Mouse (Mus musculus) layer of hippocampus, adult 18-20 months (tissue): ENCODE measurements at regions not wholly inside any gene's neighbourhood (a gene's known extent, or its start where the extent isn't known, plus 50 kb on each side); places are given as distances from the start of the nearest gene placed in this dataset.
"Not testable (repeated sequence)": the region's sequence is repeated elsewhere in the genome, so short reads cannot be mapped to it uniquely, and the experiment has no call there.

Experiments
- DNase-seq, 2 experiments: peaks; one replicate each; pipeline ENCODE4 v3.0.0; 2022; ENCODE audit warnings: low spot score in 2 of 2

DNA sequence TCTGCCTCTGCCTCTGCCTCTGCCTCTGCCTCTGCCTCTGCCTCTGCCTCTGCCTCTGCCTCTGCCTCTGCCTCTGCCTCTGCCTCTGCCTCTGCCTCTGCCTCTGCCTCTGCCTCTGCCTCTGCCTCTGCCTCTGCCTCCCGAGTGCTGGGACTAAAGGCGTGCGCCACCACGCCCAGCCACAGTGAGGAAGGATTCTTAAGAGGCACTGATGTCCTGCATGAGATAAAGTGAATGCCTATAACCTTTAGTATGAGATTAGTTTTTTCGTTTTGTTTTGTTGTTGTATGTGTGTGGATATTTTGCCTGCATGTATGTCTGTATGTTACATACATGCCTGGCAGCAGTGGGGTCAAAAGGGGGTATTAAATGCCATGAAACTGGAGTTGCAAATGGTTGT lies 63.2 kb downstream of the Hlx start:
- not testable (repeated sequence) for DNase-seq

DNA sequence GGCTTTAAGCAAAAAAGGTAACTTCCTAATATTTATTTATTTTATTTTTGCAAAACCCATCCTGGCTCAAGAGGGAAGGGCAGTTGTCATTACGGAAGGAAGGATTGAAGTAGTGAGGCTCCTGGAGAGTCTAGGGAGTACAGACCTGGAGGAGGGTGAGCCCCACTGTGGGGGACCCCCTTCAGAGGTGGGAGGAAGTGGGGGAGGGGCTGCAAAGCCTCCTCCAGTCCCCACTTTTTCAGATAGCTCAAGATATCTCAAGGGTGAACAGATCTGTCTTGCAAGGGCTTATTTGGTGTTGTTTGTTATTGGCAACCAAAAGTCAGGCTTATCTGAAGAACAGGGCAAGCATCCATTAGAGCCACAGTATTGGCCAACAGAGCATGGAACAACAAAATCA lies 64.0 kb downstream of the Hlx start:
- DNase-seq = no peak

DNA sequence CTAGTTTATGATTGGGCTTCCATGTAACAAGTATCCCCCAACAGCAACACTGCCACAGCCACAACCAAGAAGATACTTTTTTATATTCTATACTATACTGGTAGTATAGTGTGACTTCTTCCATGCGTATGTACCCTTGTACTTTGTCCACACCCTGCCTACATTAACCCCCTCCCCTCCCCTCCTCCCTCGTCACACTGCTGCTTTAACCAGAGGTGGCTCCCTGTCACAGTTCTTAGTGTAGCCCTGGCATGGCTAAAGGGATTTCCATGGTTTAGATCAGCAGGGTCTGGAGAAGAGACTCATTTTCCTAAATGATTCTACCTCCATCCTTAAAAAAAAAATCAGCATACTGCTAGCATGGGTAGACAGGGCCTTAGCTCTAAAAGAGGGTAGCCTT lies 64.4 kb downstream of the Hlx start:
- no peak for DNase-seq

DNA sequence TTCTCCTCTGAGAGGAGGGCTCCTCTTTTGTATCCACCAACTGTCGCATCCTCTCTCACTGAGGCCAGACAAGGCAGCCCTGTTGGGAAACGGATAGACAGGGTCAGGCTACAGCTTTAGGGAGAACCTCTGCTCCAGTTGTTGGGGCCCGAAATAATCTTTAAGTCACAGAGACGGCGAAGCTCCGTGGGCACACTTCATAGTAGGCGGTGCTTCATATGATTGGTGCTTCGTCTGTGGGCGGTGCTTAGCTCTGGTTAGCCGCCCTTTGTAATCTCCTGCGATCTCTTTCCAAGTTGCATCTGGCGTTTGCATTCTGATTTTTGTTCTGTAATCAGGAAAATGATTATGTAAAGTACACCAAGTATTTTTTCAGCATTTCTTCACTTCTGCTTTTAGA lies 67.2 kb downstream of the Hlx start:
- DNase-seq = no peak

DNA sequence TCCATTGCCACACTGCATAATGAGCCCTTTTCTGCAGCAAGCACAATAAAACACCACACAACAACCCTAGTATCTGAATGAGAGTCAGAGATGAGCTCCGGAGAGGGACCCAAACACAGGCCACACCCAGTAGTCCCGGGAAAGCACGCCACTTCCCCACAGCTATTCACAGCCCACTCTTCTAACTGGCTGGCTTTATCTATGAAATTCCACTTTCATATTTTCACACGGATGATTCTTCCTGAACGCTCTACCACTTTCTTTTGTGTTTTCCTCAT lies 68.4 kb downstream of the Hlx start:
- DNase-seq = no peak

DNA sequence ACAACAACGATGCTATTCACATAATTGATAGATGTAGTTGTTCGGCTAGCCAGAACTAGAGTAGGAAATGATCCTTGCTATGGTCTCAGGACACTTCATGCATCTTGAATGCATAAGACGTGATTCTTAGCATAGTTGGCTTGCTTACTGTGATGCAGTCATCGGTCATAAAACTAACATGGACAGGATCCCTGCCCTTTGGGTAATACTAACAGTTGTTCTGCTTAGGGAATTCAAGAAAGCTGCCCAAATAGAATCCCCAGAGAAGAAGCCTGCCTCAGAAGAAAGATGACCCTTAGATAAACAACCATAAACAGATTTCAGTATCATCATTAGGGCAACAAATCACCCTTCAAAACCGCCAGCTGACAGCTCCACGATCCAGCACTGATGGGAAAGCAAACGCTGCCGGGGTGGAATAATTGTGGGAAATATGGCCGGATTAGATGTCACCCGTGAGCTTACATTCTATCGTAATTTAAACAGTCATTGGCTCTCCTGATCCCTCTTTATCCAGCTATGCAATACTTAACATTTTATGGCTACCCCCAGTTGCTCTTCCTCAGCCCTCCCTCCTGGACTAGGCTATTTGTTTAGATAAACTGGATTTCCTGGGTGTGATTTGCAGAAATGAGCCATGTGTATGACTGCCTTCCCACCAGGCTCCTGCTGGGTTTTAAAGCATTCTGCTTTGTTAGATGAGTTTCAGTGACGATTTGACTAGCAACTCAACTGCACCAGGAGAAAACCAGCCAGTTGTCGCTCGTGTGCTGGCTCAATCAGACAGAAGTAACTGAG lies 68.9 kb downstream of the Hlx start:
- peak in 1 of 2 experiments; percentile 8 for DNase-seq

DNA sequence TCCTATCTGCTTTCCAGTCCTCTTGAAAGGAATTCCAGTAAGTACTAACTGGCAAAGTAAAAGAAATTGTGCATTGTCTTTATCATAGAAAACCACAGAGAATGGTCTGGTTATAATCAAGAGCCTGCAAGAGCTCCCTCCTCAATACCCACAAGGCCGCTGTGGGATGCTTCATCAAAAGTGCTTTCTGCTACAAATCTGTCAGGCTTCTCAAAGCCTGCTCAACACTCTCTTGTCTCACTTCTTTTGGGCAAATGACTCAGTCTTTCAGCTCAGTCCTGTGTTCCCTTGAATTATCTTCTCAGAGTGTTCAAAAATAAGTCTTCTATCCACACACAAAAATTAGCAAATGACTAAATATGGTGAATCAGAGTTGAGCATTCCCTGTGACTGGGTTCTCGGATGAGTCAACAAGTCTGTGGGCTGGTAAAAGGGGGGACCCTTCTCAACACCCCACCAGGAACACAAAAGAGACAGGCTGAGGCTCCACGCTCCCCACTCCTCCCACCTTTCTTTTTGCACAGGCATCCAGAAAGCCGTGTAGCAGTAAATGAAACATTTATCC lies 81.8 kb downstream of the Hlx start:
- DNase-seq = peak in 1 of 2 experiments; percentile 30

DNA sequence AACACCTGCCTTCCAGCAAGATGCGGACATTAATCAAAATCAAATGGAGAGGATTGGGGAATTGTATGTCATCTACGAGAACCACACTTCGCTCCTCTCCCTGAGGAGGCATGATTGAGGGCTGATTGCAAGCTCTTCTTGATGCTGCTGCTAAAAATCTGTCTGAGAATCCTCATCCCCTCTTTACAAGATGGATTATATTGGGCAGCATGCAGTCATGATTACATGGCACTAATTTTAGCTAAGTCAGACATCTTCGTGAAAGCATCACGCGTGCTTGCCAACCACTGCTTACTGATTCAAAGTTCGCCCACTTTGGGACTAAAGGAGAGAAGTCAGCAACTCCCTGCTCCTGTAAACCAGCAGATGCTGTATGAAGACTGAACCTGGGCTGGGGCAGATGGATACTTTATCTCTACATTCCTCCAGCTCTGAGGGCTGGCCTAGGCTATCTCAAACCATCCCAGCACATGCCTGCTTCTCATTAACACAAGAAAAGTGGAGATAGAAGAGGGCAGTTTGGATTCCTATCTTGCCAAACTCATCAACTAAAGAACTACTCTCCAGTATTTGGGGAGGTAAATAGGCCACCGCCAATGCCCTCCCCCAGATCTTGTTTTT lies 84.4 kb downstream of the Hlx start:
- DNase-seq = no peak

DNA sequence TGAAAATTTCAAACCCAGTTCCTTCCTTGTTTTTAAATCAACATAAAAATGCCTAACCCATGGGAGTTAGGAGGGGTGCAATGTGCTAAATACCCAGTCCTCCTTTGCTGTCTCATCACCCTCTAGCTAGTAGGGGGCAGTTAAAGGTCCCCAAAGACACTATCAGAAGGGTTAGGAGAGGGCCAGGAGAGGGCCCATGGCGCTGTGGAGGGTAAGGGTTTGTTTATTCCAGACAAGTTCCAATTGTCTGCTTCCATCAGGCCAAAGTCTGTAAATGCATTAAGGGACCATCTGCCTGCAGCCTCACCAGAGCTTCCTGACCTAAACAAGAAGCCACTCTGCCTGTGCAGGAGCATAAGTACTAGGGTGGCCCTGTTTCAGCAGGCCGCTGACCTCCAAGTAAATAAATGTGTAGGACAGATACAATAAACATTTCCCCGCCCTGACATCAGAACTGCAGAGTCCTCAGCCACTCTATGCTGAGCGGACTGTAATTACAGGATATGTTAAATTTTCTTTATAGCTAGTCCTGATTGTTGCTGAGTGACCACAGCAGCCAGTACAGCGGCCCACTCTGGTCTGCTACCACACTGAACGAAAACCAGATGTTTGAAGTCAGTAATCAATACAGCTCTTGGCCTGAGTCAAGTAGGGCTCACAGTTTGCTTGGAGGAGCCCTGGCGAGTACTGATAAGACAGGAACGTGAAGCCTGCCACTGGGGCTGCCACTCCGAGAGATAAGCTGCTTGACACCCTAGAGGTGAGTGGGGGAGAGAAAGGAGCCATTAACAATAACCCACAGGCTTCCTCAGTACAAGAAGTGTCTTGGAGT lies 87.4 kb downstream of the Hlx start:
- DNase-seq = no peak

DNA sequence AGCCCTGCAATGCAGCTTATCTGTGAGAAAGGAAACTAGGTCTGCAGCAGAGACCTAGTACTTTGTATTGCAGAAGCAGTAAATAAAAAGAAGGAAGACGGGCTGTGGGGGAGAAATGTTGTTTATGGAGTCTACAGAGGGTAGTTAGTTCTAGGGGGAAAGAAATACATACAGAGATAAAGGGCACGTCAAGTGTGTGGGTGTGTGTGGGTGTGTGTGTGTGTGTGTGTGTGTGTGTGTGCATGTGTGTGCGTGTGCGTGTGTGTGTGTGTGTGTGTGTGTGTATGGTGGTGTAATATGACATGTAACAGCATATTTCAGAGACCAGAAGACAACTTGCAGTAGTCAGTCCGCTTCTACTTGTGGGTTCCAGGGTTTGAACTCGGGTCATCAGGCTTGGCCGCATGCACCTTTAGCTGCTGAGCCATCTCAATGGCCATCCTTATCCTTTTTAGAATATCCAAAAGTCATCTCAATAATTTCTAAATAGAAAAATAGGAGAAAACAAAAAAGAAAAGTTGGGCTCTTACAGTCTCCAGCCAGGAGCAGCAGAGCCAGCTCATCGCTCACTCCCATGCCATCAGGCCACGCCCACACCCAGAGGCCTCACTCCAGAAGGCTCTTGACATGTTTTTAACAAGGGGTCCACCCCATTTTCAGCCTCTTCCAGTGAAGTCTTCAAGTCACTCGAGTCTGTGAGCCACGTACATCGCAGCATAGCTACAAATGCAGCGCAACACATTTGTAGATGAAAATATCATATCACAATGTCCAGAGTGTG lies 101.5 kb downstream of the Hlx start:
- DNase-seq = no peak

DNA sequence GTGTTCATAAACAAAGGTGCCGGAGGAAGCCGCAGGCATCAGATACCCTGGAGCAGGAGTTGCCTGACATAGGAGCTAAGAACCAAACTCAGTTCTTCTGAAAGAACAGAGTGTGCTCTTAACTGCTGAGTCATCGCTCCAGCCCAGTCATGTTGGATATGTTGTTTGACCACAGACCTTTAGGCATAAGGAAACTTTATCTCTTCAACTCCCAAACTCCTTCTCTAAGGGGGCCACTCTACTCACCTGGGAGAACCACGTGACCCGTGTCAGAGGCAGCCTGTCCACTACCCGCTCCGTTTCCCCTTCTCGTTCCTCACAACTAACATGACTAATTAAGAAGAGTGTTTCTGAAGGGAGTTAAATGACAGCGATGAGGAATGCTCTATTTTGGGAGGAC lies 103.2 kb downstream of the Hlx start:
- DNase-seq = no peak

DNA sequence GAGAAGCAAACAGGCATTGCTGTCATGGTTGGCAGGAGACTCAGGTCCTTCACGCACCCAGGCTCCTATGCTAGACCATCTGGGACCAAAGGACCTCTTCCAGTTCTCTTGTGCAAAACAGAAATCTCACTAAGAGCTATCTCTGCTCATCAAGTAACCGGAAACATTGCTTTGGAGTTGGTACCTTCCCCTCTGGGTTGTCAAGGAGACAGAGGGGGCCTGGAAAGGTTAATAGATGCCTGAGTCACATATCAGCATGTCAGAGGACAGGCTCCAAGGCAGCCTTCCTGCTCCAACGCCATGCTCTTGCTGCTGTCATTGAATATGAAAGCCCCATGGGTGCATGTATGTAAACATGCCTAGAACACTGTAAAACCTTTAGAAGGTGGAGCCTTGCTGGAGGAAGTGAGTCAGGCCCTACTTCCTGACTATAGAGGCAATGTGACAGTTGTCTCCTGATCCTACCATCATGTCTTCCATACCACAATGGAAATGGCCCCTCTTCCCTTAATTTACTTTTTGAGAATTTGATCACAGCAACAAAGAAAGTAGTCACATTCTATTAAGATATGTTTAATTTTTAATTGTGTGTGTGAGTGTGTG lies 103.8 kb downstream of the Hlx start:
- no peak for DNase-seq

DNA sequence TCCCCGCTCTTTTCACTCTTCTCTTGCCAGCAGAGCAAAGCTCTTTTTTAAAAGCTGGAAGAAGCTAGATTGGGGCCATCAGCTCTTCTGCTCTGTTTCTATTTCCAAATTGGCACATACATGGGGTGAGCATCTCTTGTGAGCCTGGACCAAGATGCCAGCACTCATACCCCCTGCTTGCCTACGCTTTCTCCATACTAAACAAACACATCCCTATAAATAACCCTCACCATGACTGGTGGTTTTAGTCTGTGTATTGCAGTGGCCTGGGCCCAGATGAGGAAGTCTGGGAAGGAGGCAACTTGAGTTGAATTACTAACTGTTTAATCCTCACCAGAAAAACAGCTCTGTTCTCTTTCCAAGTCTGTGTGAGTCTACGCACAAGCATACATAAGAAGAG lies 110.0 kb downstream of the Hlx start:
- DNase-seq = no peak

DNA sequence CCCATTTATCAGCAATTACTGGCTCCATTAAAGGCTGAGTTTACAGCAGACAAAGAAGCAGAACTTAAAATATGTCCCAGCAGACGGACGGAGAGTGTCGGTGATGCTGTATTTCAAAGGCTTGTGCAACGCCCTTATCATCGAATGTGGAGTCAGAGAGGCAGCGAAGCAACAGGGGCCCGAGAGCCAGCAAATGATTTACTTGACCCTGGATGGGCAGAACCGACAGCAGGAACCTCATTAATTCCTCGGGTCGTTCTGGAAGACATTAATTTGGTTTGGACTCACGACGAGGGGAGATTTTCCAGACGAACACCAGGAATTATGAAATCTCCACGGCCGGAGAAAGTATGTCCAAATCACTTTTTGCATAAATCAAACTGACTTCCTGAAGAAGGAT lies 110.5 kb downstream of the Hlx start:
- no peak for DNase-seq

DNA sequence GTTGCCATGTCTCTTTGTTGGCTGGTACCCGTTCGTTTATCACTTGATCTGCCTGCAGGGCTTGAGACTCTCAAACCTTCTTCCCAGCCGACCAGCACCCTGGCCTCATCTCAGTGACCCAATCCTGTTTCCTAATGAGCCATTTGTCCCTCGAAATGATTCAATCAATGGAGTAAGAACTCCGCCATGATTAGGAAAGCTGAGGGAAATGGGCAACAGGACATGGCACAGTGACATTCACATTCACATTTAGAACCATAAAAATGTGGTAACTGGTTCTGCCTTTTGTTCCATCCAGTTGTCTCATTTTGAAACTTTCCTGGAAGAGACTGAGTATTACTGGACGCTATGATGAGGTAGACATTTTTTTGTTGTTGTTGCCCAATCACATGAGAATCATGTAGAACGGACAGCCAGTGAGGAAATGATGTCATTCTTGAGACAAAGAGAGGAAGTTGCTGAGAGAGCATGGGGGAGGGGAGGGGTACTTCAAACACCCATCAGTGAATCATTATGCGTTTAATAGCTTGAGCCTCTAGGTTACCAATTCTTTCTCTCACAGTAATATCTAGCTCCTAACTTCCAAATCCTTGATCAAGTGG lies 114.5 kb downstream of the Hlx start:
- no peak for DNase-seq

DNA sequence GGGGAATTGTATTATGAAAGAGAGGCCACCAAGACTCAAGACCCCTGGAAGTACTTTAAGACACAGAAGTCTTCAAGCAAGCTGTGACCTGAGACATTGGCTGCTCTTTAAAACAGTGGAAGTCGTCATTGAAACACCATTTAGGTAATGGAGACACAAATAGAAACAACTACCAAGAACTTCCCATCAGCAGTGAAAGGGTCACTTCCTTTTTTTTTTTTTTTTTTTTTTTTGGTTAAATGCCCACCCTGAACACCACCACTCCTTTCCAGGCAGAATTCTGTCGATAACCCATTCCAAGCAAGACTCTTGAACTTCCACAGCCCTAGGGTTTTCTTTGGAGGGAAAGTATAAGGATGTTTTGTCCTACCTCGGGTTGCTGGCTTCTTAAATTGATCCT lies 116.4 kb downstream of the Hlx start:
- DNase-seq = no peak

DNA sequence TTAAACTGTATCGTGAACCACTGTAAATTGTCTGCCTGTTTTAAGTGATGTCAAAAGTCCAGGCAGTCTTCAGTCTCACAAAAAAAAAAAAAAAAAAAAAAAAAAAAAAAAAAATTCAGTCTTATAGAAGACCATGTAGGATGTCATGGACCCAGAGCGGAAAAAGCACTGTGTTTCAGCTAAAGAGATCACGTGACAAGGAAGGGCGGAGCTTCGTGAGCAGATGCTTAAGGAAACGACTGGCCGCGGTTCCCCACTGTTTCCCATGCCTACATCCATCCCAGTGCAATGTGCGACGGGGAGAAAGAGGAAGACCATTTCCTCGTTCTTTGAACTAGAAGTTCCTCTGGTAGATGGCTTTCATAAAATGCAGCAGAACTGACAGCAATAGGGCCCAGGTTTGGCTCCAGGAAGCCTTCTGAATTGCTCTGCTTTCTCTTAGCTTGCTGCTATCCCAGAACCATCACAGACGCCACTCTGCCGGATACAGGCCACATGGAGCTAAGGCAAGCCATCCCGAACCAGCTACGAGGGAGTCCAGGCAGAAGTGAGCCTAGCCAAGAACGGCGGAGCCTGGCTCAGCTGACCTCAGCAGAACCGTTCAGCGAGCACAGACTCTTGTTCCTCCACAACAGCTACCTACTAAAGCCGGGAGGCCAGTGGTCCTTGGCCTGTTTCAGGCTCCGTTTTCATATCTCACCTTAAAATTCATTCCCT lies 117.6 kb downstream of the Hlx start:
- no peak for DNase-seq

DNA sequence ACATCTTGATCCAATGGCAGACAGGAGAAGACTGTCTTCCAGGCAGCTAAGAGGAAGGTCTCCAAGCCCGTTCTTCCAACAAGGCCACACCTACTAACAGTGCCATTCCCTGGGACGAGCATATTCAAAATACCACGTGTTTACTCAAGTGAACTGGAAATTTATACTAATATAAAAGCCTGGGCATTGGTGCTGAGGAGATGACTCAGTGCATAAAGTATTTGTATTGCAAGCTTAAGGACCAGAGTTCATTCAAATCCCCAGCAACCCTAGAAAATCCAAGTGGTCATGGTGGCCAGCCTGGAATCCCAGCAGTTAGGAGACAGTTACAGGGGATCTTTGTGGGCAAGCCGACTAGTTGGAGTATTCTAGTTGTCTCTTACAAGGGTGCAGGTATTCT lies 119.5 kb downstream of the Hlx start:
- DNase-seq = no peak

DNA sequence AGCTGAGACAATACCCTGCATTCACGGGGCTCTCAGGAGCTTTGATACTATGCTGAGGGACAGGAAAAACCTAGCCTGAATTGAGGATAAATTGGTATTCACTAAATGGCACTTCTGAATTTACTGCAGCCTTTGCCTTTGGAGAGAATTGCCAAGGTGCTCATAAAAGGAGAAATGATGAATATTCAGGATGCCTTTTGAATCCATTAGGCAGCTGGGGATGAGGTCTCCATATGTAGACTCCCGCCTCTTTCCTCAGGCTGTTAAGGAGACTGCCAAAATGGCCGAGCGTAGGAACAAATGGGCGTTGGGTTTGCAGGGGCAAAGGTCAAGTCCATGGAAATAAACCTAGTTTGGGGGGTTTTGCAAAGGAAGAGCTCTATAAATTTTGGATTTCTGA lies 123.5 kb downstream of the Hlx start:
- DNase-seq = no peak

DNA sequence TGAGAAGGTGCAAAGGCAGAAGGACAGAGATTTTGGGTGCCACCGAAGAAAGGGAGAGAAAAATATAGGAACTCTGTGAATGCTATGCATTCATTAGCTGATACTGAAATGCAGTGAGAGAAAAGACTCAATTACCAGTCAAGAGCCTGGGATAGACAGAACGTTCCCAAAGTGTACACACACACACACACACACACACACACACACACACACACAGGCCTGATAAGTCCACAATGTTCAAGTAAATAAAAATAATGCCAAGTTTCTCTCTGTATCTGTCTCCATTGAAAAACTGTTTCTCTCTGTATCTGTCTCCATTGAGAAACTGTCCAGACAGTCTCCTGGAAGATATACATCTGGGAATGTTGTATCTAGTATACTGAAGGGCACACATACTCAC lies 124.1 kb downstream of the Hlx start:
- DNase-seq = no peak
